Mouse (Mus musculus) cerebellum, postnatal 36 days (tissue): ENCODE results near the gene Ctnnbl1.

ENCODE experiments used
- DNase-seq, 2 experiments: peaks; one replicate each; pipeline ENCODE4 v3.0.0; 2021 to 2022; ENCODE audit warnings: mixed read lengths in 2 of 2

Ctnnbl1 gene

DNA sequence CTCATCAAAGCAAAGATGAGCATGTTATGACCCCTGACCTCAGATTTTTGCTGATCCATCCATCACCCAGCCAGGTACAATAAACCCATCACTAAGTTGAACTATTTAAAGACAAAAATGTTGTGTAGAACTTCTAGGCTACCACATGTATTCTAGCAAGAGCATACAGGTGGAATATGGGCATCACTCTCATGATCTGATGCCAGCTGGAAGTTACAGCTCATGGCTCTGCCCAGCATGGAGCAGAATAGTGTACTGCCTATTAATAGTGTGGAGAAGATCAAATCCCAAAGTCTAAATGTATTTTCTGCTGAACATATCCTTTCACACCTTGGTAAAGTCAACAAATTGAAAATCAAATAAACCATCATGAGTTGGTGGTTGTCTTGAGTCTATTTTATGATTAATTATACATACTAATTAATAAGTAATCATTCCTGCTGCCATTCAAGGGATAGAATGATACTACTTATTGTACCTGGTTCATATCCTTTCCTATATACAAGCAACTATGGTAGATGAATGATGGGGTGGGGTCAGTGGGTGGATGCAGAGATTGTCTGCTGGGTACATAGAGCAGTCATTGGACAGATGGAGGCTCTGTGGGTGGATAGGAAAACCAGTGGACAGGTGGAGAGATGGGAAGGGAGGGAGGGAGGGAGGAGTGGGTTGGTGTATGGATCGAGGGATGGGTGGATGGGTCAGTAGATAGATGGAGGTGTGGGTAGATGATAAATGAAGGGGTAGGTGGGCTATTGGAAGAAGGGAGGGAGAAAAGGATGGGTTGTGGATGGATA, 58.6 kb downstream of the Ctnnbl1 start:
- DNase-seq, result no peak

GRCm38 (mm10) chr2:157799533-157799932, 62.3 kb downstream of the Ctnnbl1 start:
- no peak for DNase-seq

- DNase-seq, result no peak
Observed at GRCm38 (mm10) chr2:157800288-157800687, 63.1 kb downstream of the Ctnnbl1 start.

DNA sequence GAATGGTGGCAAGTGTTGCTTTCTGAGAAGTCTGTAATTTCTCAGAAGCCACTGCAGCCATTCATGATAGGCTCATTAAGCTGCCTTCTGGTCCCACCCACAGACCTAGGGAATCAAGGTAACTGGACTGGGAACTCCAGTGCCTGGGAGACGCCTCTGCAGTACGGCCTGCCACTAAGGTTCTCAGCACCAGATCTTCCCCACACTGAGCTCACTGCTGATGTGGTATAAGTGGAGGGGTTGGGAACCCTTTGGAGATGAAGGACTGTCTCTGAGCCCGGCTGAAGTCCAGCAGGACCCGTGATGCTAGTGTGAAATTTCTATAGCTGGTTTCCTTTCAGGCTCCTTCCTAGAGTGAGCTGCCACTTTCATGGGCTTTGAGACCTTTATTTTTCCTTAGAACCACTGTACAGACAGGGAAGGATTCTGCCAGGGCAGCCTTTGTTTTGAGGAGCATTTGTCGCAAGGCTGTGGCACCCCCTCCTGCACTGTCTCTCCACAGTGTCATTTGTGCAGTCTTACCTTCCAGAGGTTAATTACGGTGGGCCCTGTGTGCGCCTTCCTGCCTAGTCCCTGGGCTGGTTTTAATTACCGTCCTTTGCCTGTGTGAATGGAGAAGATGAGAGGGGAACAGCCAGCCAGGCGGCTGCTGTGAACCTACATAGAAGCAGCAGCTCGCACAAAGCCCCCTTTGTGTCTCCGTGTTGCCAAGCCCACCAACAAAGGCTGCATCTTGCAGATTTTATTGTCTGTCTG, 63.7 kb downstream of the Ctnnbl1 start:
- no peak for DNase-seq

DNA sequence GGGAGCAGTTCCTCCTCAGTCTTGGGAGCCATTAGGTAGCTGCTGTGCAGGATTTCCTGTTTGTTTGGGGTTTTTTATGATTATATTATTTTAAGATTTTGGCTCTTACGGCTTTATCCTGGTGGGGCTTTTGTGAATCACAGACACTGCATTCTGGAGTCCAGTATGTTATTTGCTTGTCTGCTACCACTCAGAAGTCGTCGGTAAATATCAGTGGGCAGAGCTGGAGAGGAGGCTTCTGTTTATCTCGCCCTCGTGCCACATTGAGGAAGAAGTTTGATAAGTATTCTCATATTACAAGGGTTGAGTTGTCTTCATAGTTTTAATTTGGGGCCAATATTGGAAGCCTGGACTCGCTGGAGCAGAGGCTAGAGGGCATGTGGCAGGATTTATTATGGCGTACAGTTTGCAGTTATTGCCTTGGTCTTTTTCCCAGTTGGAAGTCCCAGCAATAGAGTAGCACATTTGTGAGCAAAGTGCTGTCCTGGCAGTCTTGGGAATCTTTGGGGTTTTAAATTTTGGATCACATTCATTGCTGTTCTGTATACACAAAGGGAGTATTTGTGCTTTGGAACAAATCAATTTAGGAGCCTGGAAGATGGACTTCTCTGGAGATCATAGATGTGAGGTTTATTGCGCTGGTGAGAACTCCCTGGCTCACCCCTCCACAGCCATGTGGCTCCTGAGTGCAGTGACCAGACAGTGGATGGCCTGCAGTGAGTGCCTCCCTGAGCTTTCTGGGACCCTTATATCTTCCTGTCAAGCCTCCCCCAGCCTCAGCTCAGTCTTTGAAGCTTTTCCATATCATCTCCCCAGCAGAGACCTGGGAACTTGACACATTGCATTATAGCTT, 64.5 kb downstream of the Ctnnbl1 start:
- DNase-seq, result no peak

DNA sequence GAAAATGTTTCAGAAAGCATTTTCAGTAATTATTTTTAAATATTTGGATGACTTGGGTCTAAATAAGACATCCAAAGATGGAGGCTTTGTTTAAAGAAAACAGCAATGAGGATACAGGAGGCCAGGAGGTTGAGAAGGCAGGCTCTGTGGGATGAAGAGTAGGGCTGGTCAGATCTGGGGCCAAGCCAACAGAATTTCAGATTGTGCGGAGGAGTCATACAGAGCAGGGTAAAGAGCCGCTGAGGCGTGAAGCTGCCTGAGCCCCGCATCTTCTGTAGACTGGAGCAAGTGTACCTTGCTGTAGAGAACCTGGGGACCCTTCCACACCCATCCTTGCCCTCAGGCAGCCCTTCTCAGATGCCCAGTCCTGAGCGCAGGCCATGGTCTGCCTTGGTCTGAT, 65.5 kb downstream of the Ctnnbl1 start:
- DNase-seq, result peak; percentile 40 to 53

DNA sequence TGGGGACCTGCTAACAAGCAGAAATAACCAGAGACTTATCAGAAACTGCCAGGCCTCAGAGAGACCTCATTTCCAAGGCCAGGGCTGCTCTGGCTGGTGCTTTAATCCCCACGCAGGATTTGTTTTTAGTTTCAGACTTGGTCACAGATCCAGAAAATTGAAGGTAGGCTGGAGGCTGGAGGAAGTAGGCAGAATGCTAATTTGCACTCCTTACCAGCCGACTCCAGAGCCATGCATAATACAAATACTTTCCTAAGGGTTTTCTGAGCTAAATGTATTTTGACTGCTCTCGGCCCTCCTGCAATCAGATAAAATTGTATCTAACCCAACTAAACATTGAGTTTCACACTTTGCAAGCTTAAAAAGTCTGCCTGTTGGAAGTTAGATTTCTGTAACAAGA, 67.2 kb downstream of the Ctnnbl1 start:
- no peak for DNase-seq

GRCm38 (mm10) chr2:157805091-157805490, 67.9 kb downstream of the Ctnnbl1 start:
- no peak for DNase-seq

DNA sequence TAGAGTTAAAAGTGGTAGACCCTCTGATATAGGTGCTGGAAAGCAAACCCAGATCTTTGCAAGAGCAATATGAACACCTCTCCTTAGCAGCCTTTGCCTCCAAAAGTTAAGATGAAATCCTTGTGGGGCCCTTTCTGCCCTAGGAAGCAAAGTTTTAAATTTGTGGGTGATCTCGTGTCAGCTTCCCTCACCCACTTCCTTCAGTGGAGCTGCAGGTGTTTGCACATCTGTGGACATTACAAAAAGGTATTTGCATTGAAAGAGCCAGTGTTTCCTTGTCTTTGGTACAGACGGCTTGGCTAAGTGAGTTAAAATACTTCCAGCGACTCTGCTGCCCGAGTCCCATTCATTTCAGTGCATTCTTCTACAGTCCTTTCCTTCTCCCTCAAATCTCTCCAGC, 69.9 kb downstream of the Ctnnbl1 start:
- DNase-seq, result no peak

GRCm38 (mm10) chr2:157807621-157808367, 70.6 kb downstream of the Ctnnbl1 start:
- DNase-seq, result no peak

GRCm38 (mm10) chr2:157808368-157808923, 71.2 kb downstream of the Ctnnbl1 start:
- DNase-seq, result no peak

GRCm38 (mm10) chr2:157809341-157809740, 72.1 kb downstream of the Ctnnbl1 start:
- DNase-seq, result no peak

DNA sequence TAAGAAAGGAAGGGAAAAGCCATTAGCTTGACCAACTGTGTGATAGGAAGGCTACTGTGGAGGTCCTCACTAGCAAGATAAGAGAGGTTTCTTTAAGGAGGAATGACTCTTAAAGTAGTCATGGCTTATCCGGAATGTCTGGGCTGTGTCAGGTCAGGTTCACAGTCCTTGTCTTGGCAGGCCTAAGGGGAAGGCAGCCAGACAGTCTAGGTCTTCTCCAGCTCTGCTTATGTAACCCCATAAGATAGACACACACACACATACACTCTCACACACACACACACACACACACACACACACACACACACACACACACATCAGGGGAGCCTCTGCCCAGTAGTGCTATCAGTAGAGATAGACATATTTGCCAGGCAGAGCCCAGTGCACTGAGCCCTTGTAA, 73.5 kb downstream of the Ctnnbl1 start:
- DNase-seq, result no peak

- DNase-seq, result no peak
Observed at GRCm38 (mm10) chr2:157813121-157813520, 75.9 kb downstream of the Ctnnbl1 start.

GRCm38 (mm10) chr2:157814116-157814964, 77.1 kb downstream of the Ctnnbl1 start:
- no peak for DNase-seq

DNA sequence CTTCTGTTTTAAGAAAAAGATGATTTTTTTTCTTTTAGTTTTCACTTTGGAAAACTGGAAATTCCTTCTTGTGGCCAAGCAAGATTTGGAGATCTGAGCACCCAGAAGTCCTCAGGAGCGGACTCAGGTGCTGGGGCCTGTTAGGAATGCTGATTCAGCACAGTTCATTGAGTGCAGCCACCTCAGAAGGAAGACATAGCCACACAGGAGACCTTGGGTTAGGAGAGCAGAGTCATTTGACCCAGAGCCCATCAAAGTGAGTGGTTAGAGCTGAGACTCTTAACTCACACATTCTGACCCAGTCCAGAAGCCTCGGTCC, 77.7 kb downstream of the Ctnnbl1 start:
- DNase-seq, result no peak

- DNase-seq, result no peak
Observed at GRCm38 (mm10) chr2:157817672-157818071, 80.5 kb downstream of the Ctnnbl1 start.

DNA sequence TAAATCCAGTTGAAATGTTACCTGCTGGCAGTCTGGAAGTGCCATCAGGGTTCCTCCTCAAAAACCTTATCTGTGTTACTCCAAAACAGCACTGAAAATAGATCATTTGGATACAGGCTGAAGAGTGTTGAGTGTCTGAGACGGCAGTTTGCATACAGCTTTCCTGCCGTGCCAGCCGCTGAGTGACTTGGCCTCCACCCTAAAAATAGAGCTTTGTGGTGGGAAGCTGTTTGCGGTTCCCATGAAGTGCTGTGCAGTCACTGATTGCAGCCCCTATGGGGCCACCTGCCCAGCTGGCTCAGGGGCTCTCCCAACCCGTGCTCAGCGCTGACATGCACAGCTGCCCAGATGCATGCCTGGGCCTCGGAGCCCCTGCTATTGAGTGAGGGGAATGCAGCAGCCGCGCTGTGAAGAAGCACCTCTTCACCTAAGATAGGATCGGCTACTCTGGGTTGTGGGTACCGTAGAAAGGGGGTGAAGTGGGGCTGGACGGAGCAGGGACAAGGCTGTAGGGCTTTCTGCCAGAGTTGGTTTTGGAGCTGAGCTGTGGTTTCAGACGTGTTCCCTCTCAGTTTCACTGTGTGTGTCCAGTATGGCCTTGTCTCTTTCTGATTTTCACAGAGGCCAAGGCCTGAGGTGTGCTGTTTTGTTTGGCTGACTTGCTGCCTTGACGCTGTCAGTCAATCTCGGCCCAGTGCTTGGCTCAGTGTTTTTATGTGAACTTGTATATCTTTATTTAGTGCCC, 81.5 kb downstream of the Ctnnbl1 start:
- DNase-seq, result no peak

- DNase-seq, result no peak
Observed at GRCm38 (mm10) chr2:157819401-157819800, 82.2 kb downstream of the Ctnnbl1 start.

- no peak for DNase-seq
Observed at GRCm38 (mm10) chr2:157821259-157821658, 84.1 kb downstream of the Ctnnbl1 start.

DNA sequence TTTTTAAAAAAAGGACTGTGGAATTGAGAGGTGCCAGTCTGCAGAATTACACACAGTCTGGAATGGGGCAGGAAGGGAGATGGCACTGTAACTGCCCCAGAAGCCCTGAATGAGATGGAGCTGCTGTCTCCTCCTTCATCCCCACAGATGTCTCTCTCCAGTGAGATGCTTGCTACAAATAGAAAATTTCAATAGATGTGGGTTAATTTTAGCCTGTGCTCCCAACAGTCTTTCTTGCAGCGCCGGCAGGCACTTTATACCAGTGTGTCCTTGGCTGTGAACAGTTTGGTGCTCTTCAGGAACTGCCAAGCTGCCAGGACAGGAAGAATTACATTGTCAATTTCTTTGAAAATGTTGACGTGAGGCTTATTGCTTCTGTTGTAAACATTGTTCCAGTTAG, 86.3 kb downstream of the Ctnnbl1 start:
- DNase-seq, result no peak
